Mouse (Mus musculus): Measurements from ENCODE around the gene Tut4. TPM values are rescaled to one million over a fixed set of nuclear protein-coding genes. Genes with fewer than 3 reads are reported as not detected.

Gene Tut4
- polyA plus RNA-seq (2012; rRNA removed): 146 and 228 TPM in 2 replicates

DNA sequence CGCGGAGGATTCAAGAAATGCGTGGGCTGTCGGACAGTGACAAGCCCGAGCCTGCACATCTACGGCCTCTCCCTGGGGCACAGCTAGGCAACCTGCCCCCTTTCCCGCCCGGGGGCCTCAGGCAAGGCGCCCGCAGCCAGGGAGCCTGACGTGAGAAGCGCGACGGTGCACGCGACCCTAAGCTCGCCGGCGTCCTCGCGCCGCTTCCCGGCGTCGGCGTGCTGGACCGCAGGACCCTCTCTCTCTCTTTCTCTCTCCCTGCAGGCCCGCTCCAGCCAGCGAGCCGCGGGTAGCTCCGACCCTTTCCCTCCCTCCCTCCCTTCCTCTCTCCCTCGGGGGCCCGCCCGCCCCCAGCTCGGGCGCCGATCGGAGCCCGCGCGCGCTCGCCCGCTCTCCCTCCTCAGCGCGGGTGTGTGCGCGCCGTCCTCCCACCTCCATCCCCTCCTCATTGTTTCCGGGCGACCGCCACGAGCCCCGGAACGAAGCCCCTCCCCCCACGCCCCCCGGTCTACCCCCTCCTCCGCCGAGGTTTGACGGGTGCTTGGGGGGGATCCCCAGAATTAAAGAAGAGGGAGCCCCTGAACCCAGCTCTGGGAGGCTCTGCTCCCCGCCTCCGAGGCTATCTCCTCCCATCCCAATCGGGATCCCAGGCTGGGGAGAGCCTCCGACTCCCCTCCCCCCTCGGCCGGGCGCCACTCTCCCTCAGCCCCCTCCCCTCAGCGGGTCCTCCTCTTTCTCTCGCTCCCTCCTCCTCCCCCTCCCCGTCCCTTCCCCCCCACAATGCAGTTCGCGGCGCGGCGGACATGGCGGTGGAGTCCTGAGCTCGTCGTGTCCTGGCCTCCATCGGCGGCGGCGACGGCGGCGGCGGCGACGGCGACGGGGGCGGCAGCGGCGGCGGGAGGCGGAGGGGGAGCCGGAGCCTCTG, at the start of gene Tut4:
Gene Tut4, plus strand, starts transcription at position 196 of the 925 bp plus-strand sequence.

GRCm38 (mm10) chr4:108578840-108579742, 119.9 kb downstream of the Tut4 start, which contains the start of the genes Prpf38a and Orc1:
Gene Prpf38a (minus strand): TSS chr4:108579336.
Gene Orc1 (plus strand): TSS chr4:108579423.

Other genes starting within 250 kb of the Tut4 start
- 0.02 and 0.15 TPM in 2 replicates for gene Zyg11a, start 241.4 kb upstream of the Tut4 start, polyA plus RNA-seq (2012; rRNA removed)
- gene Zyg11b, start 158.3 kb upstream of the Tut4 start, polyA plus RNA-seq (2012; rRNA removed): 20.2 and 26.9 TPM in 2 replicates
- 27.0 and 62.0 TPM in 2 replicates for gene Coa7, start 131.3 kb upstream of the Tut4 start, polyA plus RNA-seq (2012; rRNA removed)
- gene Shisal2a, start 76.1 kb upstream of the Tut4 start, polyA plus RNA-seq (2012; rRNA removed): 2.7 and 6.2 TPM in 2 replicates
- 21.0 and 40.0 TPM in 2 replicates for gene Gpx7, start 52.5 kb upstream of the Tut4 start, polyA plus RNA-seq (2012; rRNA removed)
- 80.9 and 118 TPM in 2 replicates for gene Prpf38a, start 119.9 kb downstream of the Tut4 start, polyA plus RNA-seq (2012; rRNA removed)
- 9.4 and 10.5 TPM in 2 replicates for gene Orc1, start 120.0 kb downstream of the Tut4 start, polyA plus RNA-seq (2012; rRNA removed)
- 42.4 and 62.6 TPM in 2 replicates for gene Cc2d1b, start 160.5 kb downstream of the Tut4 start, polyA plus RNA-seq (2012; rRNA removed)

Measured in central nervous system, embryonic 11.5 days (tissue).